Mouse (Mus musculus) heart, postnatal 36 days (tissue): ENCODE measurements around the gene Lims1. TPM values are rescaled to one million over a fixed set of nuclear protein-coding genes. Genes with fewer than 3 reads are reported as not detected.

Source experiments
- DNase-seq, 2 experiments: peaks; one replicate each; pipeline ENCODE4 v3.0.0; 2021 to 2022
- intact Hi-C: fragments of 180-260 bp; cut with DNase I; formaldehyde crosslinking; loops from one replicate; pipeline ENCODE4 v1.15.1; 2025
- total RNA-seq, 2 experiments: library from RNA; stranded (reverse); gene quantifications; 2 replicates each; pipeline ENCODE4 v1.2.3; 2021

The Lims1 gene
- total RNA-seq, 2 experiments from 2014 or later: 159 to 186 TPM

DNA sequence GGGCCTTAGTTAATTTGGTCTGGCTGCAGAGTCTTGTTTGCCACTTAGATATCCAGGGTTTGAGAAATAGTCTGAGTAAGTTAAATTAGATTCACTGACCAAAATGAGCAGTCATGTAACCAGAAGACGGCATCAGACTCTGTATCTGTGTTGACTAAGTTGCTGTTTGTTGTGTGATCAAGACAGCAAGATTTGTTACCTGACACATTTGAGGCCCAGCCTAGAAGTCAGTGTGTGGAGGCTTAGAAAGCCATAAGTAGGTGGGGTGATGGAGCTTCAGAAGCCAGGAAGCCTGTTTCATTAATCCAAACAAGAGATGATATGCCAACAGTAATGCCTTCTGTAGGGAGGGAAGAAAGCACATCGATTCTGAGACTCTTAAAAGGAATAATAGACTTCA lies 18.9 kb downstream of the Lims1 start:
- no peak for DNase-seq
- intact Hi-C loops: no loop called here

DNA sequence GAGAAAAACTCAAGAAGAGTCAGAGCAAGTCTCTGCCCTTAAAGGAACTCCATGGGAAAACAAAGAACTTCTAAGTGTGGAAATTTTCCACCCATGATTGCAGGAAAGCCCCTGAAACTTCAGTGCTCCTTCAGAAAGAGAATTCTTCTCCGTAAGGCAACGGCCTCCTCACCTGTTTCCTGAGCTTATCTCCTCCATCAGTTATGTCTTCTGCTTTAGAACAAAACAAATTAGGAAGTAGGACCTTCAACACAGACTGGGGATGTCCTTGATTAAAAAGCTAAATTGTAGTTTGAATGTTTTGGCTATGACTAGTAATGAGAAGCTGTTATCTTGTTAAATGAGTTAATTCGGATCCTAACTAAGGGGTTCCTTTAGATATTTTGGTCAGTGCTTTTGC lies 20.3 kb downstream of the Lims1 start:
- intact Hi-C loops: no loop called here

DNA sequence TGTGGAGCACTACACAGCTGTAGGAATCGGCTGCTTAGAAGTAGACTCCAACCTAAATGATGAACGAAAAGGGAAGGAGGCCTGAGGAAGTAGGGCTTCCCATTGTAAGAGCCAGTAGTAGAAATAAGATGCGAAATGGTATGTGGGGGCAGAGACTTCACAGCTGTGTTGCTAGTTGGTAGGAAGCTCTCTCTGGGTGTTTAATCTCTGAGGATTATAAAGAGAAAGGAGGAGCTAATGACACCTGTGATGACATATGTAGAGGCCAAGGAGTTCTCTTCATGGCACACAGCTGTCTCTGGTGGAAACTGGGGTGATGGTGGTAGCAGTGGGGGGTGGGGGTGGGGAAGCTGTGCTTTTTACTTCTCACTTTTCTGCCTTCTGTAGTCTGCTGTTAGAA lies 27.3 kb downstream of the Lims1 start:
- intact Hi-C loops: no loop called here
- DNase-seq: no peak

More for the DNA sequence above, 20.3 kb downstream of the Lims1 start:
- DNase-seq: no peak

DNA sequence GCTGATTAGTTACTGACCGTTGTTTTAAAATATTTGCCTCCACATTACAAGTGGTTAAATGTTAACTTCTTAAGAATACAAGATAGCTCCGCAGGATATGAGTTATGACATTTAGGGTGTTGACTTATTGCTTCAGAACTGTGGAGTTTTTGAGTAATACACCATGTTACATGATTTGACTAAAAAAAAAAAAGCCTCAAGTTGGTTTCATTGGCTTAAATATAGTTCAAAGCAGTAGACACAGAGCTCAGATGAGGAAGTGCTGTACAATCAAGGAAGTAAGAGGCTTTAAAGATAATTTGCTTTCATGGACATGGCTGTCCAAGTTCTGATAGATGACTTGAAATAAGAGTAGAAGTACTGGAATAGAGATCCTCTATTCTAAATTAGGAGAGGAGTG lies 28.4 kb downstream of the Lims1 start:
- intact Hi-C loops: no loop called here
- no peak for DNase-seq

DNA sequence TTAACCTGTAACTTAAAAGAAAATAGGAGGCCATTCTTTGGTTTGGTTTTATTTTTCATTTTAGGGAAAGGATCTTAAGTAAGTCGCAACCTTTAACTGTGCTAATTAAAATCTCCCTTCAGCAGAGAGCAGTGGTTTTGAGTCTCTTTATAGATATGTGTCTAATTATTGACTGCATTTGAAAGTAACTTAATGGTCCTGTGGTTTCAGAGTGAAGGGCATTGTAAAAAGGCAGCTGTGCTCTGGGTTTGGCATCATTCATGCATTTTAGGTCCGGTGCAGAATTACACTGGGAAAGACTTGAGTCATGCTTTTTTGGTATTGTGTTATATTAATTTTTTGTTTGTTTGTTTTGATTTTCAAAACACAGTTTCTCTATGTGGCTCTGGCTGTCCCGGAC lies 29.1 kb downstream of the Lims1 start:
- intact Hi-C loops: no loop called here
- no peak for DNase-seq

DNA sequence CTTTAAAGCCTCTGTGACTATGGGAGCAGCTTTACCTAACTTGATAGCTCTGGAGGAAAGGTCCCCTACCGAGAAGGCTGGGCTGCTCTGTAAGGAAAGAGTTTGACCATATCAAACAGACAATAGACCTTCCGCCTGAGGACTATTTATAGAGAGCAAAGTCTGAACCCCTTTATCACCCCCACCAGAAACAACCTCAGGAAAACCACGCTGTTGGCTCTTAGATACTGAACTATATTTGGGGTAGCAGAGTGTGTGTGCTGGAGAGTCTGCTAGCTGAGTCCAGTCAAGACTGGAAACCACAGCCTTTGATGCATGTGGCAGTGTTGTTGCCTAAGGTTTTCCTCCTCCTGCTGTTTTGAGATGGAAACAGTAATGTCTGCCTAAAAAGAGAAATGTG lies 31.3 kb downstream of the Lims1 start:
- no peak for DNase-seq
- intact Hi-C loops: loop anchor here (2.0 kb wide), 1 partner anchor 30 kb away; no protein-coding TSS in a partner anchor

DNA sequence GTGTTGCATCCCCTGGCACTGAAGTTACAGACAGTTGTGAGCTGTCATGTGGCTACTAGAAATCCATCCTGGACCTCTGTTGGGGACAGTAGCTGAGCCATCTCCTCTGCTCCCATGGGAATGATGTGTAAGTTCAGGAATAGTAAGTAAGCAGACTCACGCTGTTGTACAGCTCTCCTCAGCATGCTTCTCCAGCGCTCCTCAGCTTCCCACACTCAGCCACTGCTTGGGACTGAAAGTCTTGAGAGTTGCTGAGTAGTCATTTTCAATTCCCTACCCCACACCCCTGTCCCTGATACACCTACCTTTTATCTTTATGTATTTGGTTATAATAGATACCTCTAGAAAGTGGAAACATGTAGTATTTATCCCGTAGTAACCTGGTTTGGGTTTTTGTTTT lies 33.2 kb downstream of the Lims1 start:
- no peak for DNase-seq
- intact Hi-C loops: no loop called here

DNA sequence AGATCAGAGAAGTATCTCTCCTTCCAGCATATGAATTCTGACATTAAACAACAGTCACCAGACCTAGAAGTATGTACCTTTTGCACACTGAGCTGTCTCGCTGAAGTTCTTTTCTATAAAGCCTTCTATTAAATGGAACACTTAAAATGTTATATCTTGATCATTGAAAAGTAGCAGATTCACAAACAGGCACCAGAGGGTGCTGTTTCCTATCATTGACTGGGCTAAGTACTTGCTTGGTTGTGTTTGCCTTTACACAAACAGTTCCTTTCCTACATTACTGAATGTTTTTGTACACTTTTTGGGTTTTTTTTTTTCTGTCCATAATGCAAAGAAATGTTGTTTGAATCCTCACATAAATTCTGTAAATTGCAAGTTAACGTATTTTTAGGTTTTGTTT lies 35.9 kb downstream of the Lims1 start:
- DNase-seq: peak in 1 of 2 experiments; percentile 41
- intact Hi-C loops: loop anchor here (1.0 to 2.0 kb wide), 2 partner anchors 19 to 90 kb away; no protein-coding TSS in a partner anchor

DNA sequence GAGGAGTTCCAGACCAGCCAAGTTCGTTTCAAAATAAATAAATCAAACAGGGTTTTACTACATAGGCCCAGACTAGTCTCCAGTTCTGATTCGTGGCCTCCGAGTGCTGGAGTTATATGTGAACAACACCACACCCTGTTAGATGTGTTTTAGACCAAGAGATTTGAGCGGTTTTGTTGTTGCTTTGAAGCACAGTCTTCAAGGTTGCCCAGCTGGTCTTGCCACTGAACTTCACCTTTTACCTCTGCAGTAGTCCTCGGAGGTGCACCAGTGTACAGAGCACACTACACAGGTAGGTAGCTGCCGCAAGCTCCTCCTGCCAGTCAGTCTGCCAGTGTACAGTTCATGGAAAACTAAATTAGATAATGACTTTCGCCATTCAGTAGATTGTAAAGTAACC lies 36.7 kb downstream of the Lims1 start:
- intact Hi-C loops: loop anchor here (1.0 to 5.0 kb wide), 4 partner anchors 15 to 137 kb away; partner anchors contain the start of gene Ccdc138
- no peak for DNase-seq

DNA sequence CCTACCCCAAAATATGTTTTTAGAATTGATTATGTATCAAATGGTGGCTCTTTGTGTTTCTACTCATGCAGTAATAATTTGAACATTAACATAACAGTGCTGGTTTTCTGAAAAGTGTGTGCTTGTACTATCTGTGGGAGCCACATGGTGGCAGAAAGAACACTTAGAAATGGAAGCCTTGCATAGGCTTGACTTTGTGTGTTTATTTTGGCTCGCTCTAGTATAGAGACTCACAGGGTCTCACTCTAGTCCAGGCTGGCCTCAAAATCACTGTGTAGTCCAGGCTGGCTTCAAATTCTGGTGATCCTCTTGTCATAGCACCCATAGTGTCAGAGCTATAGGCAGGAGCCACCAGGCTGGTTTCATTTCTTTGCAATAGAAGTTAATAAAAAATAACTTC lies 39.5 kb downstream of the Lims1 start:
- DNase-seq: no peak
- intact Hi-C loops: loop anchor here (5.0 kb wide), 1 partner anchor 135 kb away; the partner anchor contains the start of gene Ccdc138

DNA sequence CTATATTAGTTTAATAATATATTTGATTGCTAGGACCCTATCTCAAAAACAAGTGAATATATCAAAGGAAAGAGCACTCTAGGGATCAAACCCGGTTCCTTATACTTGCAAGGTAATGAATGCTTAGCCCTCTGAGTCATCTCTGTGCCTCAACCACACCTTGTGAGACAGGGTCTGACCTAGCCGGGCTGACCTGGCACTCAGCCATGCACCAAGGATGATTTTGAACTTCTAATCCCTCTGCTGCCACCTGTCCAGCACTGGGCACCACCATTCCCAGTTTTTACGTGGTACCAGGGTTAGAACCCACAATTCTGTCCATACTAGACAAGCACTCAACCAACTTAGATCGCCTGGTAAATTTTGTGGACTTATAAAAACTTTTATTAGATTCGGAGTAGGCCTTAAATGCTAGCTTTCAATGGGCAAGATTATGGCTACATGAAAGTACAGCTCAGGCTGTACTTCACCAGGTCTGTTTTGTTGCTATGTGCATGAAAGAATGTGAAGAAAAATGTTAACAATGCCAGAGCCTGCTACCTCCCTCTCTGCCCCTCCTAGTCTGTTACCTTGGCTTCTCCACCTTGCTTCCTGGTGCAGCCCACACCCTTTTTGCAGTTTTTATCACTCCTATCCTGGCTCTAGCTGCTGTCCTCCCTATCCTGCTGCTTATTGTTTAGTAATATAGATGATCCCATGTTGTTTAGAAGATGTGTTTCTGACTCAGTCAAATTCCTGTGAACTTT lies 41.7 kb downstream of the Lims1 start:
- DNase-seq: no peak
- intact Hi-C loops: loop anchor here (5.0 kb wide), 1 partner anchor 132 kb away; the partner anchor contains the start of gene Ccdc138

DNA sequence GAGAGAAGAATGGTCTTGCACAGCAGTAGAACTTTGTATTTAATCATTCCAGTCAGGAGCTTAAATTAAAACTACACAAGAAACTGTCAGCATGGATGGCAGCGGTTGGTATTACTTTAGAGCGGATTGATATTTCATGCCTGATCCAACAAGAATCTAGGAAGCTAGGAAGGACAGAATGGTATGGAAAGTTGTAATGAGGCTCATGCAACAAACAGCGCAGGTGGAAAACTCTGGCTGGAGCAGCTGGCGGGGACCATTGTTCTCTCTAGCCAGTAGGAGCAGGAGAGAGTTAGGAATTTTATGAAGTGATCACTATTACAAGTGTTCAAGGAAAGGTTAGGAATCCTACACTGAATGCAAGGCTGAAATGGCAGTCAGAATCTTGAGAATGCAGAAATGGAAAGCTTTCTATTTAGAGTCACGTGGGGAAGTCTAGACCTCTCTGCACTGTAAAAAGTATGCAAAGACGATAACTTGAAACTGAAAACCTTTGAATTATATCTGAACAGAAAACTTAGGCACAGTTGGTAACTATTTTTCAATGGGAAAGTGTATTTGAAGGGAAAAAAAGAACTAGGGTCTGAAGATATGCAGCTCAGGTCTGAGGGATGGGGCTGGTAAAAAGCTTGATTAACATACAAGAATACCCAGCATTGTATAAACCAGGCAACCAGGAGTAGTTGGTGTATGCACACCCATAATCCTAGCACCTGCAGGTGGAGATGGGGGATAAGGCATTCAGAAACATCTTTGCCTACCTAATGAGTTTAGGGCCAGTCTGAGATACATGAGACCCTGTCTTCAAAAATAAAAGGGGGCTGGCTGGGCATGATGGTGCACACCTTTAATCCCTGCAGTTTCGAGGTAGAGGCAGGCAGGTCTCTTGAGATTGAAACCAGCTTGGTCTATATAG lies 45.8 kb downstream of the Lims1 start:
- DNase-seq: no peak
- intact Hi-C loops: no loop called here

DNA sequence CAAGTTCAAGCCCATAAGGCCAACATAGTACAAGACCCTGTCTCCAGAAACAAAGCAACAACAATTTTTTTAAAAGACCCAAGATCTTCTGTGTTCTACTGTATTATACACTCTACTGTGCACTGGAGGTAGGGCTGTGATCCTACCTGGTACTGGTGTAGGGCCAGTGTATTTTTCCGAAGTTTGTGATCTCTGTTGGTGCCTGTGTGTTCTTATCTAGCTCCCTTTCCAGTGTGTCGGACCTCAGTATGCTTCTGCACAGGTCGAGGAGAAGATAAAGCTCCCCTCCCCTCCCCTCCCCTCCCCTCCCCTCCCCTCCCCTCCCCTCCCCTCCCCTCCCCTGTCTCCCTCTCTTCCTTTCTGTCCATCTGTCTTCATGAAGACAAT lies 46.4 kb downstream of the Lims1 start:
- DNase-seq: no peak
- intact Hi-C loops: loop anchor here (5.0 to 10.0 kb wide), 2 partner anchors 38 to 115 kb away; partner anchors contain the start of gene Gcc2

DNA sequence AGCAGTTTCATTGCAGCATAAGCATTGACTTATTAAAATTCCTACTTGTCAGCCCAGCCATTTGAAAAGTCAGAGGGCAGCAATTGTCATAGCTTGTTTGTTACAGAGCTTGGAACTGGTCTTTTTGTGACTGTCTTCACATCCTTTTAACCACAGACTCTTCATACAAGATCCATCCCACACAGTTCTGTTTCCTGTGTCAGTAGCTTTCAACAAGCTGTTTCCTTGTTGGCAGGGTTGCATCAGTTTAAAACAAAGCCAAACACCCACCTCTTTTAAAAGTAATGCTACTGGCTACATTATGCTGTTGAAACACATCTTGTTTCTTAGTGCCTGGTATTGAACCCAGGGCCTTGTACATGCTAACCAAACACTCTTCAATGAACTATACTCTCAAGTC lies 46.9 kb downstream of the Lims1 start:
- intact Hi-C loops: loop anchor here (5.0 to 10.0 kb wide), 2 partner anchors 37 to 115 kb away; partner anchors contain the start of gene Gcc2
- DNase-seq: no peak

DNA sequence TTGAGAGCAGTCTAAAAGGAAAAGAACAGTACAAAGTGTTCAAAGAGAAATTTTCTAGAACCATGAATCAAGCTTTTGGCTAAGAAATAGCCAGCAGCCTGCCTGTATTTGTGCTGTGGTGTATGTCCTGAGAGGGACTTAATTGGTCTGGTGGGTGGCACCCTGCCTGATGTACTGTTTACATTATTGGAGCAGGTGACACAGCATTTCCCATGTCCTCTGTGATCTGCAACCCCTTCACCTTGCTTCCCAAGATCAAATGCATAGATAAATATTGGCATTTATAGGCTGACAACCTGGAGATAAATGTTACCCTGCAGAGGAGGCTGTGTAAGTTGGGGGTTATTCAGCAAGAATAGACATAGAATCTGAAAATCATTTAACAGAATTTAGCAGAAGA lies 47.3 kb downstream of the Lims1 start:
- intact Hi-C loops: loop anchor here (5.0 to 10.0 kb wide), 2 partner anchors 37 to 116 kb away; partner anchors contain the start of gene Gcc2
- no peak for DNase-seq

DNA sequence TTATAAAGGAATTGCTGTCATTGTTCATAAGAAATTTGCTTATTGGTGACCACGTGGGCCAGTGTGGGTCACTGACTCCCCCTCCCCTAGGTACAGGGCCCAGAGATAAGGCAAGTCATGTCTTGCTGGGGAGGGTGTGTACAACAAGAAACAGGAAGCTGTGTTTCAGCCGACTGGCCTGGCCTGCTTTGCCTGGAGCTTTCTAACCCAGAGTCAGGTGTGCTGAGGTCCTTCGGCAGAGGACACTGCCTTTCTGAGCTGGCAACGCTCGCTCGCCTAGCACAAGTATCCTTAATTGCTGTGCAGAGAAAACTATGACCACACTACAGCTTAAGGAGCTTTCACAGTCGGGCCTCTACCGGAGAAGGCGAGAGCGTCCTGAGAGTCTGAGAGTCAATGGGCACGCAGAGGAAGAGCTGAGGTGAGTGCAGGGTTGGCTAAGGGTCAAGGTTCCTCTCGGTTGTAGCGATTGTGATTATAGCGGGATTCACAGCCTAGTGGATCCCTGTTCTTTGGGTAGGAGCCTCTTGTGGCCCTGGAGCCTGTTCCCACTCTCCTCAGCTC lies 48.1 kb downstream of the Lims1 start:
- intact Hi-C loops: loop anchor here (5.0 to 10.0 kb wide), 2 partner anchors 36 to 117 kb away; partner anchors contain the start of gene Gcc2
- DNase-seq: no peak

DNA sequence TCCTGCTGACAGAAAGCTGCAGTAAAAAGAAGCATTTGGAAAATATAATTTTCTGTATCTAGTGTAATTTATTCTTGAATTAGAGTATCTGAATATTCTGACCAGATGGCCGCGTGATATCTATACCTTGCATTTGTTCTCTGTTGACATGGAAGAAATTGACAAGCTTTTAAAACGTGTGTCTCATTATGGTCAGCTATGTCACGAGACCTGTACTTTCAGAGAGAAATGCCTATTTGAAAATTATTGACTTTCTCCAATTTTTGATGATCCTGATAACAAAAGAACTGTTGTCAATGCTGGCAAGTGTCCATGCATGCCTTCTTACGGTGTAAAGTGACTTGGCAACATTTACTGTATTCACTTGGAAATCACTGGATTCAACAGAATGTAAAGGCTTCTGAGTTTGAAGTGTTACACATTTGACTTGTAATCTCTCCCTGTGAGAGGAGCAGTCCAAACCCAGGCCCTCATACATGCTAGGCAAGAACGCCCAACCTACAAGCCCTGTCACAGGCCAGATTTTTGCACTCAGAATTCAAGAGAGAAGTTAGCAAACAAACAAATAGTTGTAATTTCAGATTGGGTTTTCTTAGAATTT lies 49.3 kb downstream of the Lims1 start:
- intact Hi-C loops: loop anchor here (5.0 to 10.0 kb wide), 2 partner anchors 35 to 118 kb away; partner anchors contain the start of gene Gcc2
- no peak for DNase-seq

DNA sequence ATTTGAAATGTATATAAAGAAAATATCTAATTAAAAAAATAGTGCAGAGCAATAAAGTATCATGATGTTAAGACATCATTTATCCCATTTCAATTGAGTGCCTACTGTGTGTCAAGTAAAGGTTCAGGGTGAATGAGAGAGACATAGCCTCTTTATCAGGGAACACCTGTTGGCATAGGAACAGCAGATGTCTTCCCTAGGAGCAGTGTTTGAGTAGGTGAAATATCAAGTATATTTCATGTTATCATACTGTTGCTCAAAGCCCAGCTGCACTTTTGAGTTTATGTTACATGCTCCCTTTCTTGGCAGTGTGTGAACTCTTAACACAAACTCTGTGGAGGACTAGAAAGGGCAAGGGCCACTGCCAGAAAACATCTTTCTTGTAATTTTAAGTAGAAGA lies 50.6 kb downstream of the Lims1 start:
- intact Hi-C loops: loop anchor here (2.0 to 10.0 kb wide), 3 partner anchors 13 to 119 kb away; partner anchors contain the start of gene Gcc2
- no peak for DNase-seq

DNA sequence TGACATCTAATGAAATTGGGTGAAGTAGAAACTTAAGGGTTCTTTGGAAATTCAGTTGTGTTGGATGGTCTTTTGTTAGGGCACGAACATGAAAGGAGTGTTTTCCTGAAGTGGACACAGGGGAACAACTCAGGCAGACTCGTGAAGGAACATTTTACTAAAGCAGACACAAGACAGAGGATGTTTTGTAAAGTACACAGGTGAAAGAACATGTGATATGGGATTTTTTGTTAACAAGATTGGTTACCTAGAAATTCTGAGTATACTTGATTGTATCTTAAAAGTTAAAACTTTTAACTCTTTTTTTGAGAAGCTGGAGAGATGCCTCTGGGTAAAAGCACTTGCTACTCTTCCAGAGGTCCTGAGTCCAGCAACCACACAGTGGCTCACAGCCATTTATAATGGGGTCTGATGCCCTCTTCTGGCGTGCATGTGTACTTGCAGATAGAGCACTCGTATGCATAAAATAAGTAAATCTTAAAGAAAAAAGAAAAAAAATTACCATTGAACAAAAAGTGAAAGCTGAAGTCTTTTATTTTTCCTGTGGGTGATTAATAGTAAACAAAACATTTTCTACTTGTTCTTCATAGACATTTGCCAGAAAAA lies 54.4 kb downstream of the Lims1 start:
- intact Hi-C loops: loop anchor here (1.0 to 10.0 kb wide), 2 partner anchors 18 to 123 kb away; partner anchors contain the start of gene Gcc2
- DNase-seq: peak; percentile 39 to 53

DNA sequence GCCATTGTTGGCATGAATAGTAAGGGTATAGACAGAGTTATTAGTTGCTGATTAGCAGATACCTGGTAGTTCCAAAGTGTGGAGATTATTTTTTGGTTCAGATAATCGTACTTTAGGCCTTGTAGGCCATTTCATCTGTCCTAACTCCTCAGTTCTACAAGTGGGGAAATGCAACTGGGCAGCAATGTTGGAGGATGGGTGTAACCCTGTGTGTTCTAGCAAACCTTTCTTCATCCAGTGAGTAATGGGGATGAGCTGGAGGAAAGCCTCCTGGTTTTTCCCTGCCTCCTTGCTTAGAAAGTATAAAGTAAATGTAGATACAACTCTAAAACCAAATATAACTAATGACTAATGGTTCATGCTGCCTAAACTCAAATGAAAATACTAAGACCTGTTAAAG lies 55.1 kb downstream of the Lims1 start:
- intact Hi-C loops: loop anchor here (1.0 to 10.0 kb wide), 2 partner anchors 19 to 124 kb away; partner anchors contain the start of gene Gcc2
- DNase-seq: no peak
